Mouse (Mus musculus): Measurements from ENCODE around the gene Tlx1. TPM values are rescaled to one million over a fixed set of nuclear protein-coding genes. Genes with fewer than 3 reads are reported as not detected.
A peak's percentile ranks its signal among the peaks of the same experiment; 100 is the strongest.

Gene Tlx1
- polyA plus RNA-seq, 1 experiment from 2014 or later, result 1.8 TPM

GRCm38 (mm10) chr19:45159491-45159890, 9.0 kb downstream of the Tlx1 start:
- H3K4me2 ChIP-seq, result no peak overlapping the region
- H3K4me1 ChIP-seq (replicated peaks), result no peaks in the 10 kb centered on the region
- no peak overlapping the region for H3K9ac ChIP-seq
- 1% methylated on average over 5 of the region's 5 CpGs for WGBS
- no peak for ATAC-seq (ENCODE audit: low FRiP score, low read depth)
- no peak overlapping the region for H3K4me3 ChIP-seq
- H3K27ac ChIP-seq (replicated peaks), result no peak overlapping the region
- no peaks in the 10 kb centered on the region for H3K9me3 ChIP-seq
- no peaks in the 10 kb centered on the region for H3K36me3 ChIP-seq
- peaks cover 92% of the 10 kb centered on the region for H3K27me3 ChIP-seq

- ATAC-seq (ENCODE audit: low FRiP score, low read depth), result no peak
- no peak overlapping the region for H3K4me3 ChIP-seq
- 5% methylated on average over 5 of the region's 5 CpGs for WGBS
- peaks cover 97% of the 10 kb centered on the region for H3K27me3 ChIP-seq
- no peaks in the 10 kb centered on the region for H3K36me3 ChIP-seq
- no peak overlapping the region for H3K27ac ChIP-seq (replicated peaks)
- no peaks in the 10 kb centered on the region for H3K9me3 ChIP-seq
- H3K9ac ChIP-seq, result no peak overlapping the region
- no peaks in the 10 kb centered on the region for H3K4me1 ChIP-seq (replicated peaks)
- no peak overlapping the region for H3K4me2 ChIP-seq
Observed at GRCm38 (mm10) chr19:45159991-45160390, 9.5 kb downstream of the Tlx1 start.

- H3K4me1 ChIP-seq (replicated peaks), result no peaks in the 10 kb centered on the region
- no peaks in the 10 kb centered on the region for H3K9me3 ChIP-seq
- H3K9ac ChIP-seq, result no peak overlapping the region
- H3K27me3 ChIP-seq, result peaks cover 97% of the 10 kb centered on the region
- 0% methylated on average over 5 of the region's 5 CpGs for WGBS
- no peak for ATAC-seq (ENCODE audit: low FRiP score, low read depth)
- H3K27ac ChIP-seq (replicated peaks), result no peak overlapping the region
- H3K36me3 ChIP-seq, result no peaks in the 10 kb centered on the region
- H3K4me3 ChIP-seq, result no peak overlapping the region
- H3K4me2 ChIP-seq, result no peak overlapping the region
Observed at GRCm38 (mm10) chr19:45160523-45160922, 10.0 kb downstream of the Tlx1 start.

GRCm38 (mm10) chr19:45161093-45161492, 10.6 kb downstream of the Tlx1 start:
- H3K4me2 ChIP-seq, result no peak overlapping the region
- H3K9me3 ChIP-seq, result no peaks in the 10 kb centered on the region
- no peak for ATAC-seq (ENCODE audit: low FRiP score, low read depth)
- H3K27me3 ChIP-seq, result peaks cover 96% of the 10 kb centered on the region
- H3K4me1 ChIP-seq (replicated peaks), result no peaks in the 10 kb centered on the region
- H3K27ac ChIP-seq (replicated peaks), result no peak overlapping the region
- no peak overlapping the region for H3K9ac ChIP-seq
- H3K36me3 ChIP-seq, result no peaks in the 10 kb centered on the region
- no peak overlapping the region for H3K4me3 ChIP-seq
- under 1% methylated on average over 12 of the region's 12 CpGs for WGBS

- no peak overlapping the region for H3K4me3 ChIP-seq
- ATAC-seq (ENCODE audit: low FRiP score, low read depth), result no peak
- no peaks in the 10 kb centered on the region for H3K9me3 ChIP-seq
- no peak overlapping the region for H3K27ac ChIP-seq (replicated peaks)
- H3K4me1 ChIP-seq (replicated peaks), result no peaks in the 10 kb centered on the region
- H3K4me2 ChIP-seq, result no peak overlapping the region
- 56% methylated on average over 7 of the region's 7 CpGs for WGBS
- H3K36me3 ChIP-seq, result no peaks in the 10 kb centered on the region
- H3K27me3 ChIP-seq, result peaks cover 96% of the 10 kb centered on the region
- no peak overlapping the region for H3K9ac ChIP-seq
Observed at GRCm38 (mm10) chr19:45162181-45162580, 11.7 kb downstream of the Tlx1 start.

GRCm38 (mm10) chr19:45162871-45163270, 12.4 kb downstream of the Tlx1 start:
- H3K9me3 ChIP-seq, result no peaks in the 10 kb centered on the region

GRCm38 (mm10) chr19:45170451-45170850, 20.0 kb downstream of the Tlx1 start:
- no peak overlapping the region for H3K27ac ChIP-seq (replicated peaks)
- H3K9me3 ChIP-seq, result no peaks in the 10 kb centered on the region
- no peak for ATAC-seq (ENCODE audit: low FRiP score, low read depth)
- H3K36me3 ChIP-seq, result no peaks in the 10 kb centered on the region
- H3K4me2 ChIP-seq, result no peak overlapping the region
- no peaks in the 10 kb centered on the region for H3K4me1 ChIP-seq (replicated peaks)
- H3K4me3 ChIP-seq, result no peak overlapping the region
- peaks cover 61% of the 10 kb centered on the region for H3K27me3 ChIP-seq
- WGBS, result 79% methylated on average over 7 of the region's 7 CpGs
- H3K9ac ChIP-seq, result no peak overlapping the region

More at GRCm38 (mm10) chr19:45162871-45163270, 12.4 kb downstream of the Tlx1 start:
- Histone ChIP-seq H3K27me3 (peaks cover 95% of the 10 kb centered on the region), H3K4me1 (replicated peaks) (no peaks in the 10 kb centered on the region), H3K4me3 (no peak overlapping the region), H3K27ac (replicated peaks) (no peak overlapping the region), H3K36me3 (no peaks in the 10 kb centered on the region), H3K4me2 (no peak overlapping the region), H3K9ac (no peak overlapping the region)
- WGBS, result 3% methylated on average over 12 of the region's 12 CpGs
- ATAC-seq (ENCODE audit: low FRiP score, low read depth), result no peak

GRCm38 (mm10) chr19:45174803-45175202, 24.3 kb downstream of the Tlx1 start:
- H3K9ac ChIP-seq, result no peak overlapping the region
- ATAC-seq (ENCODE audit: low FRiP score, low read depth), result no peak
- H3K4me2 ChIP-seq, result no peak overlapping the region
- no peaks in the 10 kb centered on the region for H3K9me3 ChIP-seq
- H3K27me3 ChIP-seq, result peaks cover 33% of the 10 kb centered on the region; the same call in 1 of the 2 replicates
- H3K27ac ChIP-seq (replicated peaks), result no peak overlapping the region
- H3K4me1 ChIP-seq (replicated peaks), result peaks cover 5% of the 10 kb centered on the region
- H3K4me3 ChIP-seq, result no peak overlapping the region
- H3K36me3 ChIP-seq, result no peaks in the 10 kb centered on the region
- WGBS, result 62% methylated on average over 7 of the region's 7 CpGs

- ATAC-seq (ENCODE audit: low FRiP score, low read depth), result no peak
- no peak overlapping the region for H3K4me2 ChIP-seq
- no peaks in the 10 kb centered on the region for H3K36me3 ChIP-seq
- no peak overlapping the region for H3K9ac ChIP-seq
- WGBS, result 79% methylated on average over 8 of the region's 8 CpGs
- H3K4me1 ChIP-seq (replicated peaks), result peaks cover 5% of the 10 kb centered on the region
- no peak overlapping the region for H3K4me3 ChIP-seq
- H3K9me3 ChIP-seq, result no peaks in the 10 kb centered on the region
- peaks cover 26% of the 10 kb centered on the region; the same call in 1 of the 2 replicates for H3K27me3 ChIP-seq
- H3K27ac ChIP-seq (replicated peaks), result no peak overlapping the region
Observed at GRCm38 (mm10) chr19:45176269-45176668, 25.8 kb downstream of the Tlx1 start.

- Histone ChIP-seq H3K9ac (no peak overlapping the region), H3K27me3 (peaks cover 25% of the 10 kb centered on the region; the same call in 1 of the 2 replicates)
Observed at GRCm38 (mm10) chr19:45177004-45177737, 26.7 kb downstream of the Tlx1 start.

GRCm38 (mm10) chr19:45179451-45179850, 29.0 kb downstream of the Tlx1 start:
- Histone ChIP-seq H3K36me3 (no peaks in the 10 kb centered on the region), H3K9me3 (no peaks in the 10 kb centered on the region)
- no peak for ATAC-seq (ENCODE audit: low FRiP score, low read depth)

More at GRCm38 (mm10) chr19:45177004-45177737, 26.7 kb downstream of the Tlx1 start:
- H3K36me3 ChIP-seq, result no peaks in the 10 kb centered on the region
- H3K4me1 ChIP-seq (replicated peaks), result peaks cover 5% of the 10 kb centered on the region
- H3K9me3 ChIP-seq, result no peaks in the 10 kb centered on the region
- peak; percentile 65 for ATAC-seq (ENCODE audit: low FRiP score, low read depth)
- H3K4me2 ChIP-seq, result peak overlapping the region; percentile 52
- WGBS, result 20% methylated on average over 26 of the region's 26 CpGs
- peak overlapping the region; percentile 21; the same call in 1 of the 2 replicates for H3K4me3 ChIP-seq
- H3K27ac ChIP-seq (replicated peaks), result no peak overlapping the region

GRCm38 (mm10) chr19:45180447-45180846, 30.0 kb downstream of the Tlx1 start:
- Histone ChIP-seq H3K4me3 (no peak overlapping the region), H3K4me2 (no peak overlapping the region), H3K36me3 (no peaks in the 10 kb centered on the region), H3K9ac (no peak overlapping the region), H3K27ac (replicated peaks) (no peak overlapping the region), H3K27me3 (0 out of 2 replicates have a peak, but pooled peaks cover 3% of the 10 kb centered on the region), H3K4me1 (replicated peaks) (peaks cover 5% of the 10 kb centered on the region), H3K9me3 (no peaks in the 10 kb centered on the region)
- no peak for ATAC-seq (ENCODE audit: low FRiP score, low read depth)
- 91% methylated on average over 5 of the region's 5 CpGs for WGBS

More at GRCm38 (mm10) chr19:45179451-45179850, 29.0 kb downstream of the Tlx1 start:
- no peak overlapping the region for H3K4me3 ChIP-seq
- H3K27me3 ChIP-seq, result 0 out of 2 replicates have a peak, but pooled peaks cover 8% of the 10 kb centered on the region
- no peak overlapping the region for H3K9ac ChIP-seq
- no peak overlapping the region for H3K4me2 ChIP-seq
- peaks cover 5% of the 10 kb centered on the region for H3K4me1 ChIP-seq (replicated peaks)
- 70% methylated on average over 4 of the region's 4 CpGs for WGBS
- no peak overlapping the region for H3K27ac ChIP-seq (replicated peaks)

Data from hindbrain, embryonic 15.5 days (tissue).